ENCODE assay signal across 28 mouse cellular contexts in genomic region chr5:123196746-123197145, GRCm38 (mm10). TPM values are rescaled to one million over a fixed set of nuclear protein-coding genes. Genes with fewer than 3 reads are reported as not detected.
DNase-seq lines count a peak whose midpoint lies in the region; ATAC-seq lines count a peak whose summit lies in the region.
"Had no signal": no experiment of that assay in that cellular context is flagged by ENCODE, and none has a peak within 500 bp of the region (broad histone marks: within the 10 kb centered on the region; RNA-seq: fewer than 3 reads in every experiment).

No protein-coding gene starts in this region.

- no peak overlapping the region for H3K4me2 ChIP-seq in hindbrain, embryonic 14.5 days (replicated peaks)
- H3K4me2 ChIP-seq in hindbrain, embryonic 11.5 days (replicated peaks; ENCODE audit: low read depth, low read length), result no peak overlapping the region
- no peak overlapping the region for H3K4me2 ChIP-seq in liver, embryonic 11.5 days
- H3K4me2 ChIP-seq in liver, embryonic 12.5 days, result no peak overlapping the region
- no peak overlapping the region for H3K4me2 ChIP-seq in liver, embryonic 15.5 days
- no peak overlapping the region for H3K4me2 ChIP-seq in forebrain, embryonic 11.5 days (ENCODE audit: low read depth, low read length, severe bottlenecking)
- H3K4me2 ChIP-seq: embryonic facial prominence, embryonic 12.5 days; embryonic facial prominence, embryonic 15.5 days; forebrain, embryonic 12.5 days; forebrain, embryonic 15.5 days; heart, embryonic 12.5 days; heart, embryonic 15.5 days; hindbrain, embryonic 12.5 days had no signal

- peak; percentile 14 for DNase-seq in hindbrain, embryonic 14.5 days (ENCODE audit: low spot score)
- DNase-seq in hindbrain, embryonic 11.5 days (ENCODE audit: low spot score), result no peak
- peak; percentile 33 for DNase-seq in liver, embryonic 11.5 days (ENCODE audit: low spot score)
- no peak for DNase-seq in forebrain, embryonic 11.5 days (ENCODE audit: low spot score)
- DNase-seq in testis, postnatal 14 days (ENCODE audit: low spot score), result no peak
- no peak for DNase-seq in kidney, postnatal 36 days
- DNase-seq: adrenal gland, adult 2 months; adrenal gland, postnatal 14 days; cerebellum, adult 11 months; cerebellum, adult 2 months; cerebellum, adult 9-11 months; cerebellum, postnatal 25 days; gastrocnemius, postnatal 25 days; heart, adult 2 months; heart, postnatal 10 days; heart, postnatal 4 days had no signal

- no peak overlapping the region for H3K4me3 ChIP-seq in hindbrain, embryonic 14.5 days (replicated peaks; ENCODE audit: low read length)
- no peak overlapping the region for H3K4me3 ChIP-seq in hindbrain, embryonic 11.5 days (ENCODE audit: low read depth, low read length)
- H3K4me3 ChIP-seq in liver, embryonic 11.5 days (ENCODE audit: low read depth, low read length), result no peak overlapping the region
- no peak overlapping the region for H3K4me3 ChIP-seq in liver, embryonic 12.5 days
- no peak overlapping the region for H3K4me3 ChIP-seq in liver, embryonic 15.5 days (replicated peaks)
- H3K4me3 ChIP-seq in forebrain, embryonic 11.5 days (ENCODE audit: low read depth, low read length), result no peak overlapping the region
- H3K4me3 ChIP-seq: embryonic facial prominence, embryonic 12.5 days; embryonic facial prominence, embryonic 15.5 days; forebrain, embryonic 12.5 days; forebrain, embryonic 15.5 days; heart, adult 2 months; heart, embryonic 12.5 days; heart, embryonic 15.5 days; hindbrain, embryonic 12.5 days had no signal

- WGBS in hindbrain, embryonic 14.5 days, result 73% methylated on average over 4 of the region's 4 CpGs
- 74% methylated on average over 4 of the region's 4 CpGs for WGBS in hindbrain, embryonic 11.5 days
- WGBS in liver, embryonic 11.5 days, result 56% methylated on average over 4 of the region's 4 CpGs
- 69% methylated on average over 4 of the region's 4 CpGs for WGBS in liver, embryonic 12.5 days (ENCODE audit: insufficient replicate concordance)
- 65% methylated on average over 4 of the region's 4 CpGs for WGBS in liver, embryonic 15.5 days (ENCODE audit: insufficient replicate concordance)
- 81% methylated on average over 4 of the region's 4 CpGs for WGBS in forebrain, embryonic 11.5 days

- H3K4me1 ChIP-seq in hindbrain, embryonic 14.5 days (replicated peaks; ENCODE audit: control insufficient read depth, insufficient read depth, low read length), result no peaks in the 10 kb centered on the region
- no peaks in the 10 kb centered on the region for H3K4me1 ChIP-seq in hindbrain, embryonic 11.5 days (replicated peaks; ENCODE audit: control insufficient read depth, insufficient read depth, low read length)
- peaks cover 22% of the 10 kb centered on the region for H3K4me1 ChIP-seq in liver, embryonic 11.5 days (replicated peaks; ENCODE audit: control insufficient read depth, insufficient read depth, low read length)
- peaks cover 67% of the 10 kb centered on the region for H3K4me1 ChIP-seq in liver, embryonic 12.5 days
- H3K4me1 ChIP-seq in liver, embryonic 15.5 days (replicated peaks), result peaks cover 82% of the 10 kb centered on the region
- H3K4me1 ChIP-seq in forebrain, embryonic 11.5 days (replicated peaks; ENCODE audit: control insufficient read depth, insufficient read depth, low read length), result no peaks in the 10 kb centered on the region
- H3K4me1 ChIP-seq: embryonic facial prominence, embryonic 12.5 days; embryonic facial prominence, embryonic 15.5 days; forebrain, embryonic 12.5 days; forebrain, embryonic 15.5 days; heart, embryonic 12.5 days; heart, embryonic 15.5 days; hindbrain, embryonic 12.5 days had no signal

- no peaks in the 10 kb centered on the region for H3K9me3 ChIP-seq in hindbrain, embryonic 14.5 days (ENCODE audit: control insufficient read depth, low read length)
- H3K9me3 ChIP-seq in hindbrain, embryonic 11.5 days (ENCODE audit: control insufficient read depth, low read length), result no peaks in the 10 kb centered on the region
- H3K9me3 ChIP-seq in liver, embryonic 11.5 days (ENCODE audit: control insufficient read depth, low read length), result no peaks in the 10 kb centered on the region
- H3K9me3 ChIP-seq in liver, embryonic 12.5 days (replicated peaks), result no peaks in the 10 kb centered on the region
- no peaks in the 10 kb centered on the region for H3K9me3 ChIP-seq in liver, embryonic 15.5 days (replicated peaks)
- no peaks in the 10 kb centered on the region for H3K9me3 ChIP-seq in forebrain, embryonic 11.5 days (ENCODE audit: control insufficient read depth, low read length)
- H3K9me3 ChIP-seq: embryonic facial prominence, embryonic 12.5 days; embryonic facial prominence, embryonic 15.5 days; forebrain, embryonic 12.5 days; forebrain, embryonic 15.5 days; heart, embryonic 12.5 days; heart, embryonic 15.5 days; hindbrain, embryonic 12.5 days had no signal

- H3K27ac ChIP-seq in hindbrain, embryonic 14.5 days, result no peak overlapping the region
- H3K27ac ChIP-seq in hindbrain, embryonic 11.5 days (ENCODE audit: low read depth, low read length), result no peak overlapping the region
- peak overlapping the region; percentile 47; the same call in 1 of the 2 replicates for H3K27ac ChIP-seq in liver, embryonic 11.5 days (ENCODE audit: low read depth, low read length)
- H3K27ac ChIP-seq in liver, embryonic 12.5 days, result no peak overlapping the region
- peak overlapping the region; percentile 95 for H3K27ac ChIP-seq in liver, embryonic 15.5 days (replicated peaks)
- H3K27ac ChIP-seq in forebrain, embryonic 11.5 days (ENCODE audit: low read depth, low read length), result no peak overlapping the region
- H3K27ac ChIP-seq: embryonic facial prominence, embryonic 12.5 days; embryonic facial prominence, embryonic 15.5 days; forebrain, embryonic 12.5 days; forebrain, embryonic 15.5 days; heart, adult 2 months; heart, embryonic 15.5 days; hindbrain, embryonic 12.5 days had no signal

- no peaks in the 10 kb centered on the region for H3K36me3 ChIP-seq in hindbrain, embryonic 14.5 days (replicated peaks; ENCODE audit: control insufficient read depth, insufficient read depth)
- no peaks in the 10 kb centered on the region for H3K36me3 ChIP-seq in hindbrain, embryonic 11.5 days (ENCODE audit: control insufficient read depth, insufficient read depth, low read length)
- no peaks in the 10 kb centered on the region for H3K36me3 ChIP-seq in liver, embryonic 11.5 days (ENCODE audit: control insufficient read depth, insufficient read depth, low read length)
- H3K36me3 ChIP-seq in liver, embryonic 12.5 days, result no peaks in the 10 kb centered on the region
- H3K36me3 ChIP-seq in liver, embryonic 15.5 days (replicated peaks), result no peaks in the 10 kb centered on the region
- H3K36me3 ChIP-seq in forebrain, embryonic 11.5 days (ENCODE audit: control insufficient read depth, insufficient read depth, low read length), result no peaks in the 10 kb centered on the region
- H3K36me3 ChIP-seq: embryonic facial prominence, embryonic 12.5 days; embryonic facial prominence, embryonic 15.5 days; forebrain, embryonic 12.5 days; forebrain, embryonic 15.5 days; heart, embryonic 12.5 days; heart, embryonic 15.5 days; hindbrain, embryonic 12.5 days had no signal

- H3K9ac ChIP-seq in hindbrain, embryonic 14.5 days, result no peak overlapping the region
- H3K9ac ChIP-seq in hindbrain, embryonic 11.5 days (ENCODE audit: low read depth, low read length), result no peak overlapping the region
- no peak overlapping the region for H3K9ac ChIP-seq in liver, embryonic 11.5 days (ENCODE audit: low read depth, low read length)
- H3K9ac ChIP-seq in liver, embryonic 12.5 days, result no peak overlapping the region
- no peak overlapping the region for H3K9ac ChIP-seq in liver, embryonic 15.5 days
- no peak overlapping the region for H3K9ac ChIP-seq in forebrain, embryonic 11.5 days (ENCODE audit: low read length)
- H3K9ac ChIP-seq: embryonic facial prominence, embryonic 12.5 days; embryonic facial prominence, embryonic 15.5 days; forebrain, embryonic 12.5 days; forebrain, embryonic 15.5 days; heart, embryonic 12.5 days; heart, embryonic 15.5 days; hindbrain, embryonic 12.5 days had no signal

- no peak for ATAC-seq in hindbrain, embryonic 14.5 days (ENCODE audit: low FRiP score)
- no peak for ATAC-seq in hindbrain, embryonic 11.5 days (ENCODE audit: low FRiP score)
- ATAC-seq in liver, embryonic 11.5 days (replicated peaks; ENCODE audit: low FRiP score), result 0 out of 2 replicates have a peak, but pooled peaks have one; percentile 38
- ATAC-seq in liver, embryonic 12.5 days, result peak; percentile 6; the same call in 1 of the 2 replicates
- ATAC-seq in liver, embryonic 15.5 days (ENCODE audit: insufficient read depth), result peak; percentile 9; the same call in 1 of the 2 replicates
- no peak for ATAC-seq in forebrain, embryonic 11.5 days (replicated peaks; ENCODE audit: low FRiP score)
- ATAC-seq: CD4-positive, CD25-positive, alpha-beta regulatory T cell, adult 4 months; forebrain, embryonic 15.5 days; hindbrain, embryonic 16.5 days had no signal

- no peaks in the 10 kb centered on the region for H3K27me3 ChIP-seq in hindbrain, embryonic 14.5 days (ENCODE audit: control insufficient read depth, insufficient read depth, low read length)
- H3K27me3 ChIP-seq in hindbrain, embryonic 11.5 days (ENCODE audit: control insufficient read depth, insufficient read depth, low read length), result no peaks in the 10 kb centered on the region
- H3K27me3 ChIP-seq in liver, embryonic 11.5 days (replicated peaks; ENCODE audit: control insufficient read depth, insufficient read depth, low read length), result no peaks in the 10 kb centered on the region
- no peaks in the 10 kb centered on the region for H3K27me3 ChIP-seq in liver, embryonic 12.5 days (replicated peaks)
- H3K27me3 ChIP-seq in liver, embryonic 15.5 days, result no peaks in the 10 kb centered on the region
- no peaks in the 10 kb centered on the region for H3K27me3 ChIP-seq in forebrain, embryonic 11.5 days (ENCODE audit: control insufficient read depth, insufficient read depth, low read length)
- H3K27me3 ChIP-seq: embryonic facial prominence, embryonic 12.5 days; embryonic facial prominence, embryonic 15.5 days; forebrain, embryonic 12.5 days; forebrain, embryonic 15.5 days; heart, embryonic 15.5 days; hindbrain, embryonic 12.5 days had no signal

RNA-seq across cellular contexts. Expression of gene Hpd, which starts 14.2 kb away (rescaled TPM):
- polyA plus RNA-seq in hindbrain, embryonic 14.5 days (2014; fragmentation: Nextera tagmentation; extraction: Ambion mirVana), result not detected in 2 replicates
- not detected in 2 replicates for polyA plus RNA-seq in hindbrain, embryonic 11.5 days (2014; fragmentation: Nextera tagmentation; extraction: Ambion mirVana)
- 2.5 and 3.5 TPM in 2 replicates for polyA plus RNA-seq in liver, embryonic 11.5 days (2014; fragmentation: Nextera tagmentation; extraction: Ambion mirVana)
- polyA plus RNA-seq in liver, embryonic 12.5 days (2016; fragmentation: Nextera tagmentation; extraction: Ambion mirVana), result 5.9 and 6.1 TPM in 2 replicates
- 61.7 and 87.5 TPM in 2 replicates for polyA plus RNA-seq in liver, embryonic 15.5 days (2015; fragmentation: Nextera tagmentation; extraction: Ambion mirVana)
- not detected in 2 replicates for polyA plus RNA-seq in forebrain, embryonic 11.5 days (2014; fragmentation: Nextera tagmentation; extraction: Ambion mirVana)
- polyA plus RNA-seq: C2C12; CD4-positive, CD25-positive, alpha-beta regulatory T cell, adult 4 months; cerebellum, adult 2 months; embryonic facial prominence, embryonic 12.5 days; embryonic facial prominence, embryonic 15.5 days; forebrain, embryonic 12.5 days; forebrain, embryonic 15.5 days; heart, embryonic 12.5 days; heart, embryonic 15.5 days; hindbrain, embryonic 12.5 days; hindbrain, embryonic 16.5 days had no signal

RNA-seq across cellular contexts. Expression of gene Psmd9, which starts 27.5 kb away (rescaled TPM):
- polyA plus RNA-seq in hindbrain, embryonic 14.5 days (2014; fragmentation: Nextera tagmentation; extraction: Ambion mirVana), result 59.1 and 66.8 TPM in 2 replicates
- polyA plus RNA-seq in hindbrain, embryonic 11.5 days (2014; fragmentation: Nextera tagmentation; extraction: Ambion mirVana), result 73.5 and 78.7 TPM in 2 replicates
- 103 TPM in 2 replicates for polyA plus RNA-seq in liver, embryonic 11.5 days (2014; fragmentation: Nextera tagmentation; extraction: Ambion mirVana)
- 77.4 and 77.8 TPM in 2 replicates for polyA plus RNA-seq in liver, embryonic 12.5 days (2016; fragmentation: Nextera tagmentation; extraction: Ambion mirVana)
- 70.1 and 77.2 TPM in 2 replicates for polyA plus RNA-seq in liver, embryonic 15.5 days (2015; fragmentation: Nextera tagmentation; extraction: Ambion mirVana)
- polyA plus RNA-seq in forebrain, embryonic 11.5 days (2014; fragmentation: Nextera tagmentation; extraction: Ambion mirVana), result 68.5 and 77.8 TPM in 2 replicates

RNA-seq across cellular contexts. Expression of gene Setd1b, which starts 54.8 kb away (rescaled TPM):
- 12.6 and 12.7 TPM in 2 replicates for polyA plus RNA-seq in hindbrain, embryonic 14.5 days (2014; fragmentation: Nextera tagmentation; extraction: Ambion mirVana)
- 11.0 and 14.2 TPM in 2 replicates for polyA plus RNA-seq in hindbrain, embryonic 11.5 days (2014; fragmentation: Nextera tagmentation; extraction: Ambion mirVana)
- 7.9 and 9.6 TPM in 2 replicates for polyA plus RNA-seq in liver, embryonic 11.5 days (2014; fragmentation: Nextera tagmentation; extraction: Ambion mirVana)
- 6.0 and 6.1 TPM in 2 replicates for polyA plus RNA-seq in liver, embryonic 12.5 days (2016; fragmentation: Nextera tagmentation; extraction: Ambion mirVana)
- polyA plus RNA-seq in liver, embryonic 15.5 days (2015; fragmentation: Nextera tagmentation; extraction: Ambion mirVana), result 3.9 and 4.2 TPM in 2 replicates
- polyA plus RNA-seq in forebrain, embryonic 11.5 days (2014; fragmentation: Nextera tagmentation; extraction: Ambion mirVana), result 13.9 and 15.0 TPM in 2 replicates

RNA-seq across cellular contexts. Expression of gene Wdr66, which starts 55.2 kb away (rescaled TPM):
- polyA plus RNA-seq in hindbrain, embryonic 14.5 days (2014; fragmentation: Nextera tagmentation; extraction: Ambion mirVana), result 1.6 TPM in 2 replicates
- polyA plus RNA-seq in hindbrain, embryonic 11.5 days (2014; fragmentation: Nextera tagmentation; extraction: Ambion mirVana), result 5.6 and 8.6 TPM in 2 replicates
- polyA plus RNA-seq in liver, embryonic 11.5 days (2014; fragmentation: Nextera tagmentation; extraction: Ambion mirVana), result 0.12 and 0.40 TPM in 2 replicates
- polyA plus RNA-seq in liver, embryonic 12.5 days (2016; fragmentation: Nextera tagmentation; extraction: Ambion mirVana), result 0.10 and 0.29 TPM in 2 replicates
- polyA plus RNA-seq in liver, embryonic 15.5 days (2015; fragmentation: Nextera tagmentation; extraction: Ambion mirVana), result 0.14 TPM in 1 of 2 replicates, not detected in the other
- 1.1 and 1.9 TPM in 2 replicates for polyA plus RNA-seq in forebrain, embryonic 11.5 days (2014; fragmentation: Nextera tagmentation; extraction: Ambion mirVana)

Comparison
In these comparisons a context has a peak if more than half of its experiments do, and no peak if none do; other contexts are left out.
1. DNase-seq: peak in hindbrain, embryonic 14.5 days (single experiment) and liver, embryonic 11.5 days (single experiment); none in hindbrain, embryonic 11.5 days (single experiment), forebrain, embryonic 11.5 days (single experiment), testis, postnatal 14 days (single experiment) and kidney, postnatal 36 days (0 of 2).
2. H3K27ac ChIP-seq: peak in liver, embryonic 11.5 days (single experiment) and liver, embryonic 15.5 days (single experiment); none in hindbrain, embryonic 14.5 days (single experiment), hindbrain, embryonic 11.5 days (single experiment), liver, embryonic 12.5 days (single experiment) and forebrain, embryonic 11.5 days (single experiment).
3. ATAC-seq: peak in liver, embryonic 11.5 days (single experiment), liver, embryonic 12.5 days (single experiment) and liver, embryonic 15.5 days (single experiment); none in hindbrain, embryonic 14.5 days (single experiment), hindbrain, embryonic 11.5 days (single experiment) and forebrain, embryonic 11.5 days (single experiment).